Mouse (Mus musculus) C2C12 (cell line): ENCODE results near the gene Itgav. TPM values are rescaled to one million over a fixed set of nuclear protein-coding genes. Genes with fewer than 3 reads are reported as not detected.

ENCODE experiments used
- H3K27me3 ChIP-seq: one replicate; pipeline ENCODE4 v1.6.1; 2011; ENCODE audit not compliant: control insufficient read depth, insufficient read depth, insufficient read length
- H3K36me3 ChIP-seq: one replicate; pipeline ENCODE4 v1.6.1; 2011; ENCODE audit not compliant: control insufficient read depth, insufficient read depth
- H3K4me3 ChIP-seq: one replicate; pipeline ENCODE4 v1.5.1; 2011; ENCODE audit warnings: mild to moderate bottlenecking, control low read depth; ENCODE audit not compliant: poor library complexity, insufficient read depth, severe bottlenecking
- H3K79me2 ChIP-seq: one replicate; pipeline ENCODE4 v1.6.1; 2011; ENCODE audit not compliant: control insufficient read depth, insufficient read depth
- H3K79me3 ChIP-seq: one replicate; pipeline ENCODE4 v1.6.1; 2011; ENCODE audit warnings: low read depth, control low read depth
- H3ac ChIP-seq: one replicate; pipeline ENCODE3; 2011; ENCODE audit warnings: low read depth; ENCODE audit not compliant: control insufficient read depth, insufficient read length
- CEBPB ChIP-seq: IDR thresholded peaks from one replicate; pipeline ENCODE4 v1.6.1; 2011; ENCODE audit warnings: low read depth, mild to moderate bottlenecking, control low read depth, moderate library complexity
- CTCF ChIP-seq: IDR thresholded peaks from one replicate; pipeline ENCODE4 v1.5.1; 2011; ENCODE audit not compliant: control insufficient read depth, insufficient read depth, insufficient read length
- FOSL1 ChIP-seq: IDR thresholded peaks from one replicate; pipeline ENCODE4 v1.8.0; 2011; ENCODE audit warnings: mild to moderate bottlenecking, low read length; ENCODE audit not compliant: poor library complexity, insufficient read depth, severe bottlenecking
- MAX ChIP-seq: IDR thresholded peaks from one replicate; pipeline ENCODE4 v1.6.1; 2011; ENCODE audit warnings: mild to moderate bottlenecking, control low read depth
- MYOD1 ChIP-seq: IDR thresholded peaks from one replicate; pipeline ENCODE4 v1.6.1; 2011; ENCODE audit warnings: low read depth; ENCODE audit not compliant: control insufficient read depth, insufficient read length
- MYOG ChIP-seq: IDR thresholded peaks from one replicate; pipeline ENCODE4 v1.6.1; 2011; ENCODE audit not compliant: control insufficient read depth, insufficient read length; ENCODE audit errors: extremely low read depth
- USF1 ChIP-seq: IDR thresholded peaks from one replicate; pipeline ENCODE4 v1.6.1; 2011; ENCODE audit warnings: low read depth, mild to moderate bottlenecking, control low read depth, moderate library complexity
- polyA plus RNA-seq: library from polyadenylated mRNA; unstranded; fragments of >200 nt; fragmentation: generic; extraction: Trizol; gene quantifications from one replicate; pipeline ENCODE4 v1.2.1, GENCODE M21; 2012; ENCODE audit warnings: missing spikeins

Gene Itgav
- polyA plus RNA-seq, 1 experiment: 32.1 TPM

DNA sequence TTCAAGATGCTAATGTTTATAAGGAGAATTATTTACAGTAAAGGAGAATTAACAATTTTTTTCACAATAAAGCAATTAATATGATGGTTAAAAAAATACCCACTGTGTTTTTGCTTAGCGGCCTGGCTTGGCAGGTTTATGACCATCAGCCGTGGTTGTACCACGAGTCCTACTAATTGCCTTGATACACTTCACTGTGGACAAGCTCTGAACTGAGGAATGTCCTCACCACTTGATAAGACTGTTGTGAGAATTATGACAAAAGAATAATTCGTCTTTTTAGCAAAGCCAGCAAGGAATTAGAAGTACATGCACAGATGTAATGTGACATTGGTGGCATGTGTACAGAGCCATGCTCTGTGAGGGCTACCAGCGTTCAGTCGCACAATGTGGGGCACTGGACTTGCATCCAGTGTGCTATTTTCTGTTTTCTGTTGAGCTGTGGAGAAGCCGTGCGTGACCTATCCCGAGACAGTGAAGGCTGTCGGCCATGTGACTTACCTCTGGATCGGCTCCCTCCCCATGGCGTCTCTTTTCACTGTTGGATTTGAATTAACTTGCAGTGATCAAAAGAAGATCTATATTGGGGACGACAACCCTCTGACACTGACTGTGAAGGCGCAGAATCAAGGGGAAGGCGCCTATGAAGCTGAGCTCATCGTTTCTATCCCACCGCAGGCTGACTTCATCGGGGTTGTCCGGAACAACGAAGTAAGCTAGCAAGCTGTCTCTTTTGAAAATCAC is 67.3 kb downstream of the Itgav start:
- Histone ChIP-seq H3K27me3 (no peaks in the 10 kb centered on the region), H3K36me3 (peaks cover 76% of the 10 kb centered on the region), H3ac (no peak overlapping the region), H3K79me3 (no peaks in the 10 kb centered on the region), H3K79me2 (no peaks in the 10 kb centered on the region), H3K4me3 (no peak overlapping the region)
- TF ChIP-seq MAX: no peak
- TF ChIP-seq MYOG: no peak
- no peak for TF ChIP-seq CEBPB
- no peak for TF ChIP-seq USF1
- no peak for TF ChIP-seq MYOD1
- no peak for TF ChIP-seq CTCF
- TF ChIP-seq FOSL1: no peak

DNA sequence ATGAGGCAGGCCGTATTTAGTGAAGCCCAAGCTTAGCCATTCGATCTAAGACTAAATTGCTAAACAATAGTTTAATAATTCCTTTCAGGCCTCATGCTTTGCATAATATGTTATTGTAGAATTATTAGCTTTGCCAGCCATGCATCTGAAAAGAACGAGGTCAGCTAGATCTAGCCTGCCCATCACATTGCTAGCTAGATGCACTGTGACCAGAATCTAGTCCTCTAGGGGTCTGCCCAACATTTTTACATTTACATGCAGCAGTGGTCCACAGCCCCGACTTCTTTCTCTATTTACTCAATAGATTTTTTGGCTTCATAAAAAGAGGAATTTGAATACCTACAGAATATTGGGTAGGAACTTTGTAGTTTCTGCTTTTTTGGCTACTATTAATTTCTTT is 67.9 kb downstream of the Itgav start:
- Histone ChIP-seq H3K27me3 (no peaks in the 10 kb centered on the region), H3K79me3 (no peaks in the 10 kb centered on the region), H3ac (no peak overlapping the region), H3K79me2 (no peaks in the 10 kb centered on the region), H3K4me3 (no peak overlapping the region), H3K36me3 (peaks cover 76% of the 10 kb centered on the region)
- no peak for TF ChIP-seq USF1
- no peak for TF ChIP-seq MYOG
- TF ChIP-seq CTCF: no peak
- TF ChIP-seq CEBPB: no peak
- TF ChIP-seq MAX: no peak
- no peak for TF ChIP-seq FOSL1
- TF ChIP-seq MYOD1: no peak

DNA sequence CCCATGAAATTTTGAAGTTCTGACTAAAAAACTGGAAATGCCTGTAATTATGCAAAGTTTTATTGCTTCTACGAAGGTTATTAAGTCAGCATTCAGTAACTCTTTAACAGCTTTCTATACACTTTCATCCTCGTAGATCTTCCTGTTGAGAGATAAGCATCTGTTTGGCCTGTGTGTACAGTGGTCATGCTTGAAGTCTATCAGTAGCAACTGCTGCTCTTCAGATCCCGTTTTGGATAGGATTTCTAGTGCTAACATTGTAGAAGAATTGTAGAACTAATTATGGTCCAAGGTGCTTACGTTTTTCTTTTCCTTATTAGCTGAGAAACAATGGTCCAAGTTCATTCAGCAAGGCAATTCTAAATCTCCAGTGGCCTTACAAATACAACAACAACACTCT is 71.6 kb downstream of the Itgav start:
- H3ac ChIP-seq: no peak overlapping the region
- TF ChIP-seq CEBPB (no peak), USF1 (no peak), FOSL1 (no peak), MYOG (no peak), MAX (no peak), MYOD1 (no peak), CTCF (no peak)
- no peaks in the 10 kb centered on the region for H3K79me2 ChIP-seq
- H3K4me3 ChIP-seq: no peak overlapping the region
- H3K36me3 ChIP-seq: peaks cover 91% of the 10 kb centered on the region
- no peaks in the 10 kb centered on the region for H3K27me3 ChIP-seq
- H3K79me3 ChIP-seq: no peaks in the 10 kb centered on the region

GRCm38 (mm10) chr2:83797902-83798497 is 73.8 kb downstream of the Itgav start:
- no peak for TF ChIP-seq USF1
- TF ChIP-seq MYOG: no peak
- no peak for TF ChIP-seq CTCF
- TF ChIP-seq FOSL1: no peak
- no peak for TF ChIP-seq CEBPB
- no peak for TF ChIP-seq MYOD1
- no peak for TF ChIP-seq MAX
- H3K79me2 ChIP-seq: no peaks in the 10 kb centered on the region
- H3K79me3 ChIP-seq: no peaks in the 10 kb centered on the region
- H3K4me3 ChIP-seq: no peak overlapping the region
- no peaks in the 10 kb centered on the region for H3K27me3 ChIP-seq
- no peak overlapping the region for H3ac ChIP-seq
- peaks cover 91% of the 10 kb centered on the region for H3K36me3 ChIP-seq

DNA sequence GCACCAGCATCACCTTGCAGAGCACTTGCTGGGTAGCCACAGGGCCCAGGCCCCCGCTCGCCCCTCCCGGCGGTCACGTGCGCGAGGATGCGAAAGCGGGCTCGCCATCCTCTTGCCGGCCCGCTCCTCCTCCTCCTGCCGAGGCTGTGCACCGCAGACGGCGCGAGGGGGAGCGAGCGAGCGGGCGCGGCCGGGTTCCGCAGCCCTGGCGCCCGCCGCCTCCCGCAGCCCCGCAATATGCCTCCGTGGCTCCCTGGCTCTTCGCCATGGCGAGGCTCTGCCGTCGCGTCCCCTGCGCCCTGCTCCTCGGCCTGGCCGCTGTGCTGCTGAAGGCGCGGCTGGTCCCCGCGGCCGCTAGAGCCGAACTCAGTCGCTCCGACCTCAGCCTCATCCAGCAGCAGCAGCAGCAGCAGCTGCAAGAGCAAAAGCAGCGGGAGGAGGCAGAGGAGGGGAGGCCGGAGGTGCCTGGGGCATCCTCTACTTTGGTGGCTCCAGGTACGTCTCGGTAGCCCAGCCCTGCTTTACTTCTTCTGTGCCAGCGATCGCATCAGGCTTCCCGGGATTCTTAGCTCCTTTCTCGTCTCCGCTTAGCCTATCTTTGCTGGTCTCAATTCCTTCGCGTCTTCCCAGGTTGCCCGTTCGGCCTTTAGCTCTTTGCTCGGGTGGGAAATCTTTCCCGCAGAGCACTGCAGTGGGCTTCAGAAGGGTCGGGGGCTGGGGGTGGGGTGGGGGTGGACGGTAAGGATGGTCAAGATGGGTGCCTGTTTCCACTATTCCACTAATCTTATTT is 88.5 kb downstream of the Itgav start, which contains the start of gene Fam171b:
Gene Fam171b (plus strand): TSS at position 154 of the 790 bp plus-strand sequence.
- no peaks in the 10 kb centered on the region for H3K79me2 ChIP-seq
- H3K27me3 ChIP-seq: no peaks in the 10 kb centered on the region
- peak within 1 kb of the TSS; percentile 36 for H3K4me3 ChIP-seq
- no peaks in the 10 kb centered on the region for H3K79me3 ChIP-seq
- H3ac ChIP-seq: peak within 1 kb of the TSS; percentile 80
- no peak for TF ChIP-seq MYOD1
- TF ChIP-seq USF1: peak; percentile 90
- peak; percentile 44 for TF ChIP-seq MAX
- TF ChIP-seq MYOG: no peak
- TF ChIP-seq CEBPB: no peak
- TF ChIP-seq CTCF: peak; percentile 19
- TF ChIP-seq FOSL1: no peak
- no peaks in the 10 kb centered on the region for H3K36me3 ChIP-seq
